Mouse (Mus musculus): ENCODE measurements around the gene Rere. TPM values are rescaled to one million over a fixed set of nuclear protein-coding genes. Genes with fewer than 3 reads are reported as not detected.

The Rere gene
- polyA plus RNA-seq (2012; rRNA removed) = 36.0 and 42.0 TPM in 2 replicates

DNA sequence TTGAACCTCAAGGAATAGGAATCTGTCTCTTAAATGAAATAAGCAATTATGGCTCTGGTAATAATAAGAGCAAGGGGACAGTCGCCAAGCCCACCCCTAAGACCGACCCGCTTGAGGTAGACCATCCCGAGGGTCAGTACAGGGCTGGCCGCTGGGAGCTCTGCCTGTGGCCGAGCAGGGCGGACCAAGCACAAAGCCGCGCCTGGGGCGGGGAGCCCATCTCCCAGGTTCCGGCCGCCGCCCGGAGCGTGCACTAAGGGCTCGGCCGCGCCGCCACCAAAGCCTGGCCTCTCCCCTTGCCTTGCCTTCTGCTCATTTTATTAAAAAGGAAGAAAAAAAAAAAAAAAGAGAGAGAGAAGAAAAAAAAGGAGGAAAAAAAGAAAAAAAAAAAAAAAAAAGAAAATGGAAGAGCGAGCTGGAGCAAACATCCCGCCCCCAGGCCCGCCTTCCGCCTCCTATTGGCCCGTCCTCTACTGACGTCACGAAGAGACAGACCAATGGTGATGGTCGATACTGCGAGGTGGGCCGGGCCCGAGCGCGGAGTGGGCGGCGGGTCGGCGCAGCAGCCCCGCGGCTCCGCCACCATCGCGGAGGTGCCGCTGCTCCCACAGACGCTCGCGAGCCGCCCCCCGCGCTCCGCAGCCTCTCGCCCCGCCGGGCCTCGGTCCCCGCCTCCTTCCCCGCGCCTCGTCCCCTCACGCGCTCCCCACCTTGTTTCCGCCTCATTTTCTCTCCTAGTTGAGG lies at the start of gene Rere:
Gene Rere, plus strand, starts transcription at position 629 of the 744 bp plus-strand sequence.
- Histone ChIP-seq H3K4me1 (ENCODE audit: control insufficient read depth, insufficient read depth, low read length) (peaks cover 4% of the 10 kb centered on the region; the same call in 1 of the 2 replicates), H3K4me3 (replicated peaks; ENCODE audit: extremely low read depth, low read depth, low read length) (peak within 1 kb of the TSS; percentile 99)
- TF ChIP-seq POLR2A (IDR thresholded peaks at IDR 0.05; ENCODE audit: borderline replicate concordance, extremely low read depth, low read depth, low read length) = peak; percentile 82; the same call in 1 of the 2 replicates
- TF ChIP-seq CTCF (IDR thresholded peaks at IDR 0.05; ENCODE audit: insufficient read depth, low read length) = 0 out of 2 replicates have a peak, but pooled peaks have one; percentile 4
- peak; percentile 100 for DNase-seq
- WGBS = under 1% methylated on average over 60 of the region's 60 CpGs

DNA sequence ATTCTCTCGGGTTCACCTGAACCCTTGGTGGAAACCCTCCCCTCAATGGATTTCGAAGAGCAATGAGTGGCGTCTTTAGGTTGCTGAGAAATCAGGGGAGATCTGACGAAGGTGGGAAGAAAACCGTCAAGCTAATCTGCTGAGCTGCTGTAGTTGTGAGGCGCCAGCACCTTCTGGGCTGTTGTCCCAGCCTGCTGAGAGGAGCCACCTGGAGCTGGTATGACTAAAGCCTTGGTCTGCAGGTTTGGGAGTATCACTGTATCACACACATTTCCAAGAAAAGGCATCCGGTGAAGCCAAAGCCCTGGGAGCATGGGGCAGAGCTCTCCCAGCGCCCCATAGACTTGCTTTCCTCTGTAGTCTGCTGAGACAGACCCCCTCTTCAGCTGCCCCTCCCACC lies 49.6 kb upstream of the Rere start:
- no peak overlapping the region for H3K4me3 ChIP-seq (replicated peaks; ENCODE audit: extremely low read depth, low read depth, low read length)
- 85% methylated on average over 8 of the region's 8 CpGs for WGBS
- 0 out of 2 replicates have a peak, but pooled peaks cover 2% of the 10 kb centered on the region for H3K4me1 ChIP-seq (ENCODE audit: control insufficient read depth, insufficient read depth, low read length)
- TF ChIP-seq CTCF (IDR thresholded peaks at IDR 0.05; ENCODE audit: insufficient read depth, low read length) = no peak
- no peak for TF ChIP-seq POLR2A (IDR thresholded peaks at IDR 0.05; ENCODE audit: borderline replicate concordance, extremely low read depth, low read depth, low read length)
- DNase-seq = no peak

DNA sequence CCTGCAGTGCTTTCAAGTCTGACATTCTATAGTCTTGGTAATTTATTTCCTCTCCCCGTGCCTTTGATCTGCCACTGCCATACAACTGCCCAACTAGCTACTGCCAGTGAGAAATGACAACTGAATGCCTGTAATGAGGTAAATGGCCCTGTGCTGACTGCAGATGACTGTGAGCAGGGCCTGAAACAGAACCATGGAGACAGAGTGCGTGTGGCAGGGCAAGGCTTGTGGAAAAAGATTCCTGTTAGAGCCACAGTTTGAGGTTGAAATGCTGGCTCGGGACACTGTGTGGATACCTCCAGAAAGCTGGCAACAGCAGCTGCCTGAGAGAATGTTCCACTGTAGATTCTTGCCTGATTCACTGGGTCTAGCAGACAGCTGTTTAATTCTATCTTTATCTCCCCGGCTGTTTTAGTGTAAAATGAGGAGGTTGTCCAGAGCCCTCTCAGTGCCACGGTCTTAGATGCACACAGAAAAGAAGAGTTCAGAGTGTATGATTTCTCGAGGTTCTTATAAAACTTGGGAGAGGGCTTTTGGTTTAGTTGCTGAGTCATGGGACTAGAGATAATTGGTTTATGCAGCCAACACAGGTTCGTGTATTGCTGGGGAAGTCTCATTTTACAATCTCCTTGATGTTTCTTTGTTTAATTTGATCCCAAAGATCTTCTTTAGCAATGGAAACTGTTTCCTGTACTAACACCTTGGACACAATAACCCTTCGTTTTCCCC lies 46.7 kb upstream of the Rere start:
- Histone ChIP-seq H3K4me3 (replicated peaks; ENCODE audit: extremely low read depth, low read depth, low read length) (no peak overlapping the region), H3K4me1 (ENCODE audit: control insufficient read depth, insufficient read depth, low read length) (peaks cover 13% of the 10 kb centered on the region)
- WGBS = 60% methylated on average over 8 of the region's 8 CpGs
- TF ChIP-seq POLR2A (IDR thresholded peaks at IDR 0.05; ENCODE audit: borderline replicate concordance, extremely low read depth, low read depth, low read length) = no peak
- no peak for TF ChIP-seq CTCF (IDR thresholded peaks at IDR 0.05; ENCODE audit: insufficient read depth, low read length)
- no peak for DNase-seq

DNA sequence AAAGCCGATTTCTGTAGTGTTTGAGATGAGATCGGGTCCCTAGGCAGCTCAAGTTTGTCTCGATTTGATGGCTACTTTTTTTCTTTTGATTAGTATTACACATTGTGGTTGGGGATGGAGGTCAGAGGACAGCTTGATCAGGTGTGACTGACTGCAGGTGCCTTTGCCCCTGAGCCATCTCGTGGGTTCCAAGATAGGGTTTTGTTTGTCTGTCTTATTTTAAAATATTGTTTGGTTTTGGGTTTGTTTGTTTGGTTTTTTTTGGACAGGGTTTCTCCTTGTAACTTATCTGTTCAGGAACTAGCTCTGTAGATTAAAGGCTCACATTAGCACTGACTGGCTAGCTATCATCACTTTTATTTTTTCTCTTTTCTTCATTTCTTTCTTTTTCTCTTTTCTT lies 45.9 kb upstream of the Rere start:
- TF ChIP-seq CTCF (IDR thresholded peaks at IDR 0.05; ENCODE audit: insufficient read depth, low read length) = no peak
- no peak for TF ChIP-seq POLR2A (IDR thresholded peaks at IDR 0.05; ENCODE audit: borderline replicate concordance, extremely low read depth, low read depth, low read length)
- Histone ChIP-seq H3K4me1 (ENCODE audit: control insufficient read depth, insufficient read depth, low read length) (peaks cover 13% of the 10 kb centered on the region), H3K4me3 (replicated peaks; ENCODE audit: extremely low read depth, low read depth, low read length) (no peak overlapping the region)
- 86% methylated on average over 4 of the region's 4 CpGs for WGBS
- DNase-seq = no peak

DNA sequence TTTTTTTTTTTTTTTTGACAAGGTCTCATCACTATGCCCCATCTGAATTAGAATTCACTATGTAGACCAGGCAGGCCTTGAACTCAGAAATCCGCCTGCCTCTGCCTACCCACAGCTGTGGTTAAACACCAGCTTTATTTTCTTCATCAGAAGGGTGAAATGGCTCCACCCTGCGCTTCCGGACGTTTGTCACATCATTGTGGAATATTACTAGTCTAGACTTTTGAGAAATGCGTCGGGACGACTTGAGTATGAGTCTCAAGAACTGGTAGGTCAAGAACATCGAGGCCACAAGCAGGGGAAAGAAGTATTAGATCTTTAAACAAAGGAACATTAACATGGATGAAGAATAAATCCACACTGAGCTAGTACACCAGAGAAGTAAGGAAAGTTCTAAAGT lies 45.4 kb upstream of the Rere start:
- TF ChIP-seq POLR2A (IDR thresholded peaks at IDR 0.05; ENCODE audit: borderline replicate concordance, extremely low read depth, low read depth, low read length) = no peak
- TF ChIP-seq CTCF (IDR thresholded peaks at IDR 0.05; ENCODE audit: insufficient read depth, low read length) = no peak
- 64% methylated on average over 8 of the region's 8 CpGs for WGBS
- H3K4me3 ChIP-seq (replicated peaks; ENCODE audit: extremely low read depth, low read depth, low read length) = peak overlapping the region; percentile 76

DNA sequence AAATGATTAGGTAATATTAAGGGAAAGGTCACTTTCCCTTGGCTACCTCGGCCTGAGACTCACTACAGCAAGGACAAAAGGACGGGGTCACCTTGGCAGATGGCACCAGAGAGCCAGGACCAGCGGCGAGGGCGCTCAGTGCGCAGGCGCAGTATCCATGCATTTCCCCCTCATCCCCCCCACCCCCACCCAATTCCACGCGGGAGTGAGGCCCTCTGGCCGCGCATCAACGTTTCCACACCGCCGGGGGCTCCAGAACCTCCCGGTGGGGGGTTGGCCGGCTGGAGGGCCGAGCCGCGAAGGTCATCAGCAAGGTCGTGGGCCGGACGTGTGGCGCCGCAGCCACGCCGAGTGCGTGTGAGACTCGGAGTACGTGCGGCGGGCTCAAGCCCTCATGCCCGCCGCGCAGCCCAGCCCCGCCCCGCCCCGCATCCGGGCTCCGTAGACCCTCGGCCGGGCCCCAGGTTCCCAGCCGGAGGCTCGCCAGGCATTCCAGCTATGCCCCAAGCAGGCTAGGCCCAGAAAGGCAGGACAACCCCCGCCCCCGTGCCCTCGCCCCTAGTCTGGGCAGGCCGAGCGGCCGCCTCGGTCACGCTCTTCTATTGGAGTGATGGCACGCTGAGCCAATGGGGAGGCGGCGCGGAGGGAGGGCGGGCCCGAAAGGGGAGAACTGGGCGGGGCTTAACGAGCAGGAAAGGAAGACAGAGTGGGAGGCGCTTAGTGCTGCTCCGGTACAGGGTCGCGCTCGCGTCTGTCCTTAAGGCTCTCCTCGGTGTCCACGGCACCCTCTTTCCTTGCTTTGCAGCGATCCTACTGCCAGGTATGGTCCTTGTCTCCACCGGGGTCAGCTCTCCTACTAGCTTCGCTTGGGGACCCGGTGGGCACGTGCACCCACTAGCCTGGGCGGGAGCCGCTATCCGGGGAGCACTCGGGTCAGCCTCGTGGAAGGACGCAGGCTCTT lies 44.6 kb upstream of the Rere start, which contains the start of gene Eno1:
Gene Eno1, plus strand, starts transcription at position 201 of the 961 bp plus-strand sequence.
- WGBS = under 1% methylated on average over 78 of the region's 78 CpGs
- peaks cover 13% of the 10 kb centered on the region for H3K4me1 ChIP-seq (ENCODE audit: control insufficient read depth, insufficient read depth, low read length)
- no peak for TF ChIP-seq CTCF (IDR thresholded peaks at IDR 0.05; ENCODE audit: insufficient read depth, low read length)
- peak; percentile 84; the same call in 1 of the 2 replicates for TF ChIP-seq POLR2A (IDR thresholded peaks at IDR 0.05; ENCODE audit: borderline replicate concordance, extremely low read depth, low read depth, low read length)
- H3K4me3 ChIP-seq (replicated peaks; ENCODE audit: extremely low read depth, low read depth, low read length) = peak within 1 kb of the TSS; percentile 76
- peak; percentile 95 for DNase-seq

More for the DNA sequence above, 45.4 kb upstream of the Rere start:
- peaks cover 13% of the 10 kb centered on the region for H3K4me1 ChIP-seq (ENCODE audit: control insufficient read depth, insufficient read depth, low read length)
- no peak for DNase-seq

DNA sequence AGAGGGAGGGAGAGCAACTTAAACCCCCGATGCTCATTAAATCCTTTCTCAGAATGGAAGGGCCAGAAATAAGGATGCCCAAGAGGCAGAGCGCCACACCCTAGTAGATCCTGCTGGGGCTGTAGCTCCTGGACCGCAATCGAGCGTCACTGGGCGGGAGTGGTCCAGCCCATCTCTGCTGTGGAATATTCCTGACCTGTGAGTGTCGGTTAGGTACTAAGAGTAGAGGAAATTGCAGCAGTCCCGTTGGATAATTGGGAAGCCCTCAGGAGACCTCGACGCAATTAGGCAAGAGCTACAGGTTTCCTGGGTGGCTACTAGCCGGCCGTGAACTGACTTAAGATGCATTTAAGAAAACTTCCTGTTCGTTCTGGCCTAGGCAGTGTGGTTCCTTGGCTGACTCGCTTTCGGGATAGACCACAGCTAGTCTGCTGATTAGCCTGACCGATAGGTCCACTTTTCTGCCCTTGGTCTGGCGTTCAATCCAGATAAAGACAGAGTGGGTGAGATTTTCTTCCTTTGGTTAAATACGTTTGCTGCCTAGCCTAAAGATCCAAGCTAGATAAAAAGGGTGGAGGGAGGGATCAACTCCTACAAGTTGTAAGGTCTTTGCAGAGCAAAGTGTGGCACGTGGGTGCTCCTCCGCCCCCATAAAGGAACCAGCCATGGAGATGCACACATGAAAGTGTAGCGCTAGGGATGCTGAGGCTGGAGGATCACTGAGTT lies 43.6 kb upstream of the Rere start:
- WGBS = 5% methylated on average over 21 of the region's 21 CpGs
- H3K4me3 ChIP-seq (replicated peaks; ENCODE audit: extremely low read depth, low read depth, low read length) = peak overlapping the region; percentile 76
- no peak for DNase-seq
- peaks cover 13% of the 10 kb centered on the region for H3K4me1 ChIP-seq (ENCODE audit: control insufficient read depth, insufficient read depth, low read length)
- TF ChIP-seq CTCF (IDR thresholded peaks at IDR 0.05; ENCODE audit: insufficient read depth, low read length) (no peak), POLR2A (IDR thresholded peaks at IDR 0.05; ENCODE audit: borderline replicate concordance, extremely low read depth, low read depth, low read length) (no peak)

DNA sequence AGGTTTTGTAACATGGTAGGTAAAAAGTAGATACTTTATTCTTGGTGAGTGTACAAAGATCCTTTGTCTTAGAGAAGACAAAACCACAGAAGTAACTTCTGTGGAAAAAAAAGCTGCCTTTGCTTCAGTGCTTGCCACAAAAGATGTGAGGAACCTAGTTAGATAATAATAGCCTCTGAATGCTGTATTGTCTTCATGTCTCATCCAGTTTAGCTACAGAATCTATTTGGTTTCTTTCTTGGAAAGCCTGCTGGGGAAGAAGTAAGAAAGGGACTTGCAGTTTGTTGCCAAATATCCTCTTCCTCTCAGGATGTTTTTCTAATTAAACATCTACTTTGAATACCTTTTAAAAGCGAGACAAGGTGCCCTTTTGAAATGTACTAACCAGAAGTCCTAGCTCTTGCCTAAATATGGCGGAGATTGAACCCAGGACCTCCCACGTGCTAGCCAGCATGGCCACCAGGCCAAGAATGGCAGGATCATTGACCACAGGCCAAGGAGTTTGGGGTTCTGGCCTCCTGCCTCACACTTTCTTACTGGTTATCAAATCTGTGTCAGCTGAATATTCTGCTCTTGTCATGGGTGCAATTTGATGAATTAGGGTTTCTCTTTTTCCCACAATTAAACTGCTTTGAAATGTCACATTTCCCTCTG lies 42.9 kb upstream of the Rere start:
- Histone ChIP-seq H3K4me3 (replicated peaks; ENCODE audit: extremely low read depth, low read depth, low read length) (no peak overlapping the region), H3K4me1 (ENCODE audit: control insufficient read depth, insufficient read depth, low read length) (peaks cover 13% of the 10 kb centered on the region)
- WGBS = 46% methylated on average over 3 of the region's 3 CpGs
- no peak for TF ChIP-seq CTCF (IDR thresholded peaks at IDR 0.05; ENCODE audit: insufficient read depth, low read length)
- no peak for TF ChIP-seq POLR2A (IDR thresholded peaks at IDR 0.05; ENCODE audit: borderline replicate concordance, extremely low read depth, low read depth, low read length)
- no peak for DNase-seq
